Comparison of ENCODE assay signal across 8 mouse cellular contexts in the genomic region with DNA sequence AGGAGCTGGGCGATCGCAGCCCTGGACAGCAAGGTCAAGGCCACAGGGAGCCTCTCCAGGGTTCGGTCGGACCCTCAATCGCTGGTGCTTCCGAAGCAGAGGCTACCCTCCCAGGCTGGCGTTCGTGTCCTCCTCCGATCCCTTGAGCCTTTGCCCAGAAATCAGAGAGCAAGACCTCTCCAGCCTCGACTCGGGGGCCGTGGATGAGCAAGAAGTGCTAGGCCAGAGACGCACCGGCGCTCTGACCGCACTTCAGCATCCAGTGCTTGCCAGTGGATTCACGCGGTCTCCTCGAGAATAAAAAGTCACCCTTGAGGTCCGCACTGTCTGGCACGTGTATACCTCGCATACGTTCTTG. TPM values are rescaled to one million over a fixed set of nuclear protein-coding genes. Genes with fewer than 3 reads are reported as not detected.
DNase-seq lines count a peak whose midpoint lies in the region; ATAC-seq lines count a peak whose summit lies in the region.

No protein-coding gene starts in this region.

- H3K27me3 ChIP-seq in hindbrain, embryonic 13.5 days: no peaks in the 10 kb centered on the region

- ATAC-seq in CD4-positive, CD25-positive, alpha-beta regulatory T cell, adult 4 months: no peak
- no peak for ATAC-seq in hindbrain, embryonic 13.5 days (ENCODE audit: low FRiP score)
- ATAC-seq in megakaryocyte-erythroid progenitor cell, adult 5-6 weeks (replicated peaks; ENCODE audit: low FRiP score, low TSS enrichment, poor library complexity, severe bottlenecking): peak; percentile 13; the same call in 1 of the 2 replicates

- DNase-seq in CD4-positive, CD25-positive, alpha-beta regulatory T cell, adult 2 months (ENCODE audit: low read depth, low spot score): peak; percentile 18
- peak; percentile 19 for DNase-seq in thymus, postnatal 14 days
- no peak for DNase-seq in thymus, postnatal 4 days
- DNase-seq in urinary bladder, postnatal 10 days (ENCODE audit: low spot score): no peak
- DNase-seq in frontal cortex, postnatal 14 days (ENCODE audit: low spot score in 2 of 2): no peak

- peak overlapping the region; percentile 100 for H3K4me3 ChIP-seq in hindbrain, embryonic 13.5 days

- H3K9ac ChIP-seq in hindbrain, embryonic 13.5 days: peak overlapping the region; percentile 98

- WGBS in hindbrain, embryonic 13.5 days: 2% methylated on average over 23 of the region's 23 CpGs

- no peaks in the 10 kb centered on the region for H3K36me3 ChIP-seq in hindbrain, embryonic 13.5 days

- peaks cover 21% of the 10 kb centered on the region for H3K4me1 ChIP-seq in hindbrain, embryonic 13.5 days (replicated peaks)

- H3K4me2 ChIP-seq in hindbrain, embryonic 13.5 days: peak overlapping the region; percentile 99

- H3K27ac ChIP-seq in hindbrain, embryonic 13.5 days: 0 out of 2 replicates have a peak overlapping the region, but pooled peaks have one; percentile 75

- H3K9me3 ChIP-seq in hindbrain, embryonic 13.5 days: no peaks in the 10 kb centered on the region

RNA-seq across cellular contexts. Expression of a gene that starts 0.7 kb away (rescaled TPM):
- 10 to 100 TPM; 25.8 to 42.0 TPM for polyA plus RNA-seq in CD4-positive, CD25-positive, alpha-beta regulatory T cell, adult 4 months (2017; shearing (Covaris generic))
- polyA plus RNA-seq in hindbrain, embryonic 13.5 days (2015; fragmentation: Nextera tagmentation; extraction: Ambion mirVana): 84.3 and 86.5 TPM in 2 replicates
- 108 and 114 TPM in 2 replicates for total RNA-seq in megakaryocyte-erythroid progenitor cell, adult 5-6 weeks (2014; fragmentation: Nextera tagmentation)
- total RNA-seq in megakaryocyte-erythroid progenitor cell, adult 5-6 weeks (2017): 85.8 and 110 TPM in 2 replicates

RNA-seq across cellular contexts. Expression of a gene that starts 54.6 kb away (rescaled TPM):
- 100 to 1,000 TPM; 126 to 167 TPM for polyA plus RNA-seq in CD4-positive, CD25-positive, alpha-beta regulatory T cell, adult 4 months (2017; shearing (Covaris generic))
- 35.9 and 36.7 TPM in 2 replicates for polyA plus RNA-seq in hindbrain, embryonic 13.5 days (2015; fragmentation: Nextera tagmentation; extraction: Ambion mirVana)
- total RNA-seq in megakaryocyte-erythroid progenitor cell, adult 5-6 weeks (2014; fragmentation: Nextera tagmentation): 2.1 and 7.3 TPM in 2 replicates
- total RNA-seq in megakaryocyte-erythroid progenitor cell, adult 5-6 weeks (2017): 1.4 and 9.6 TPM in 2 replicates

Comparison
In these comparisons a context has a peak if more than half of its experiments do, and no peak if none do; other contexts are left out.
1. DNase-seq: peak in CD4-positive, CD25-positive, alpha-beta regulatory T cell, adult 2 months (single experiment) and thymus, postnatal 14 days (single experiment); none in thymus, postnatal 4 days (single experiment), urinary bladder, postnatal 10 days (single experiment) and frontal cortex, postnatal 14 days (0 of 2).